Mouse (Mus musculus) olfactory bulb, adult 2 months (tissue): ENCODE results near the gene Serpina12.

Experiments used
- CTCF ChIP-seq: fragments of 200-500 bp; IDR thresholded peaks from 2 replicates; pipeline ENCODE4 v1.5.1; 2012; ENCODE audit warnings: low read depth, mild to moderate bottlenecking, low read length, moderate library complexity; ENCODE audit not compliant: insufficient read depth
- POLR2A ChIP-seq: fragments of 200-500 bp; IDR thresholded peaks from 2 replicates; pipeline ENCODE4 v1.6.1; 2012; ENCODE audit warnings: mild to moderate bottlenecking, low read depth, low read length, moderate library complexity; ENCODE audit not compliant: insufficient read depth

GRCm38 (mm10) chr12:104091303-104091702 lies 47.1 kb upstream of the Serpina12 start:
- TF ChIP-seq CTCF (no peak), POLR2A (no peak)
